Mouse (Mus musculus) mouse embryonic stem cell (cell line): Measurements from ENCODE around the gene Ahcy.
"Not testable (repeated sequence)": the region's sequence is repeated elsewhere in the genome, so short reads cannot be mapped to it uniquely, and the experiment has no call there.

Experiments
- in situ Hi-C, 2 experiments: fragments of 300-500 bp; cut with MboI; formaldehyde crosslinking; loops; 1 replicate in 1 of 2; 3 replicates in 1 of 2; pipeline ENCODE4 v1.14.3; 2019 to 2020; ENCODE audit warnings: low sequenced_read_pairs in 2 of 2, low pct_unique_long_range_greater_than_20kb in 1 of 2, mixed read lengths in 1 of 2; ENCODE audit not compliant: unreplicated experiment in 1 of 2

Gene Ahcy

DNA sequence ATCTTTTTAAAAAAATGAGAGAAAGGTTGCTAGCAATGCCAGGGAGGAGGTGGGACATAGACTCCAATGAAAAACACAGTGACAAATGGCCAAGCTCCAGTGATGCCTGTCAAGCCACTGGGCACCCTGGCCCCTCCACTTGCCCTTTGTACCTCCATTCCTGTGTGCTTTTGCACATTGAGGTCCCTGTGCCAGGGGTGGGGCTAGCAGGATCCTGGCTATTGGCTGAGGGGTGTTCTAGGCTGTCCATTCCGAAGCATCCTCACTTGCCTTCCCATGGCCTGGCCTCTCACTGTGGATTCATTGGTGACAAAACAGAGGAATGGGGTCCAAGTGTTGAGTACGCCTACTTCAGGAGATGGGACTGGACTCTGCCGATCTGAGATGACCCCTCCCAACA lies 6.8 kb upstream of the Ahcy start:
- in situ Hi-C loops = loop anchor here (10.0 to 25.0 kb wide), 3 partner anchors 104 to 194 kb away; partner anchors contain the start of gene Map1lc3a (in 1 of the 2)

DNA sequence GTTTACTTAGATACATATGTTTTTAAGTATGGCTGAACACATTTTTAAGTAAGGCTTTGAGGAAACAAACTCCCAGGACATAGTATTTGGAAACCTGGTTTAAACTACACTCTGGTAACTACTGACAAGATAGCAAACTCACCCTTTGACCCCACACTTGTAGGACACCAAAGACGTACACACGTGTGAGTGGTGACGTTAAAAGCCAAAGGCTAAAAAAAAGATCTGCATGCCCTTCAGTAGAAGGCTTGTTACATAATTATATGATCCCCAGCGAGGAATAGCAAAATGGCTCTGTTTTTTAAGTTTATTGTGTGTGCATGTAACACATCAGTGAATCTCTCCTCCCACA lies 5.9 kb upstream of the Ahcy start:
- in situ Hi-C loops = loop anchor here (10.0 to 25.0 kb wide), 3 partner anchors 105 to 195 kb away; partner anchors contain the start of gene Map1lc3a (in 1 of the 2)

DNA sequence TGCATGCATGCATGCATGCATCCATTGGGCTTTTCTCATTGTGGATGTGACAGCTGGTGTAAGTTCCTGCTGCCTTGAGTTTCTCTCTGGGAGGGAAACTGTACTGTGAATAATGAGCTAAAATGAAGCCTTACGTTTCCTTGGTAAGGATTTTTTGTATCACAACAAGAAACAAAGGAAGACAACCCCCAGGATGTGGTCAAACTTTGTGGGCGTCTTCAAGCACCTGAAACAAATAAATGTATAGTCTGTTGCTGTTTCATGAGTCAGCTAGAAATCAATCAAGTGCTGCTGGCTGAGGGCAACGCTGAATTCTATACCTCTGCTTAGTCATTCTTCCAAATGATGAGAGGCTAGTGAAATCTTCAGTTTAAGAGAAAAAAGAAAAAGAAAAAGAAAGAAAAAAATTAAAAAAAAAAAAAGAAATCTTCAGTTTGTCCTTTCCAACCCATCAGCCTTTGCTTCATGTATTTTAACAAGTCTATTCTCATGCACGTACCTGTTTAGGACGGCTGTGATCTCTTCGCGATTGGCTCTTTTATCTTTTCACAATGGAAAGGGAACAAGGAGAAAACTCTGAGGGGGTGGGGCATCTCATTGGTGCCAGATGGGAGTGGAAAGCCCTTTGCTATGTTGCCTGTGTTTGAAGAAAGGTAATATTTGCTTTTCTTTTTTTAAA lies 5.3 kb upstream of the Ahcy start:
- in situ Hi-C loops = loop anchor here (10.0 to 25.0 kb wide), 3 partner anchors 105 to 195 kb away; partner anchors contain the start of gene Map1lc3a (in 1 of the 2)

DNA sequence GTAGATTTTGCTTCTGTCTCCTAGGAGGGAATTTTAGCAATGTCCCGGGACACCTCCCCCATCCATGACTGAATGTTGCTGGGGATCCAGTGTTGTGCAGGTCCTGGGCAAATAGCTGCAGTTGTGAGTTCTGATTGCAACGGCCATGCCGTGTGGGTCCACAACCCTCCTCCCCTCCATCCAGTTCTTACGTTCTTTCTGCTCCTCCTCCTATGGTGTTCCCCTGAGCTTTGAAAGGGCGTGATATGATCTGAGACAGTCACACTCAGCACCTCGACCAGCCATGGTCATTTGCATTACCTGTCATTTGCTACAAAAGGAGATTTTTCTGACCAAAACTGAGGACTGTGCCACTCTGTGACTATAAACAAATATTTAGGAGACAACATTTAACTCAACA lies 1.4 kb upstream of the Ahcy start:
- in situ Hi-C loops = loop anchor here in 1 of 2 experiments (25.0 kb wide), 1 partner anchor 112 kb away; no protein-coding TSS in a partner anchor

DNA sequence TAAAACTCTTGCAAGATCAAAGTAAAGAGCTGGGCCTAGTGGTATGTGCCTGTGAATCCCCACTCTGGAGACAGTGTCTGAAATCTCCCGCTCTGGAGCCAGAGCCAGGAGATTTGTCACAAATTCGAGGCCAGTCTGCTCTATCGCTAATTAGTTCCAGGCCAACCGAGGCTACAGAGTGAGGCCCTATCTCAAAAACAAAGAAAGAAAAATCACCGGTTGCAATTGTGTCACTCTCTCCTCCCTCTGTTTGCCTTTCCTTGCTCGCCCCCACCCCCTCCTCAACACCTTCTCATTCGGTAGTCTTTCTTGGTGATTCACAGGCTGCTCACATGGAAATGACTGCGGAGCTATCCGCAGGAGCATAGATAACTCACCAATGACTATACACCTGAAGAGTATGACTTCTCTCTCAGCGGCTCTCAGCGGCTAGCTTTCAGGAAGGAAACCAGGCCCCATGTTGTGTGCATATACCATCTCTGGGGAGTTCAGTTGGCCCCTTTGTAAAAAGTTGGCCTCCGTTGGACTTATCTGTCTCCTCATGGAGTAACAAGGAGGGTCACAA lies 551 bp upstream of the Ahcy start:
- in situ Hi-C loops = loop anchor here in 1 of 2 experiments (25.0 kb wide), 1 partner anchor 112 kb away; no protein-coding TSS in a partner anchor

DNA sequence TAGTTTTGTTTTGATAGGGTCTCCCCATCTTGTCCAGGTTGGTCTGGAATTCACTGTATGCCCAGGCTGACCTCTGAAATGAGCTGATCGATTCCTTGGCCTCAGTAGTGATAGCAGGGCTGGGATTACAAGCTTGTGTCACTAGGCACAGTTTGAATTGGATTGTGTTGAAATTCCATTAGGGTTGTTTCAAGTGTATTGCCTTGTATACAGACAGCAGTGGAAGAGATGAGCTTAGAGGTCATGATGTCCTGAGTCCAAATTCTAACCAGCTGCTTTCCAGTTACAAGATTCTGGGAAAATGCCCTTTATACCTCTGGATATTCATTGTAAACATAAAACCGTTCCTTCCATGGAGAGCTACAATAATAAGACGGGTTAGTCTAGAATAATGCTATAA lies 950 bp downstream of the Ahcy start:
- in situ Hi-C loops = no loop called here

DNA sequence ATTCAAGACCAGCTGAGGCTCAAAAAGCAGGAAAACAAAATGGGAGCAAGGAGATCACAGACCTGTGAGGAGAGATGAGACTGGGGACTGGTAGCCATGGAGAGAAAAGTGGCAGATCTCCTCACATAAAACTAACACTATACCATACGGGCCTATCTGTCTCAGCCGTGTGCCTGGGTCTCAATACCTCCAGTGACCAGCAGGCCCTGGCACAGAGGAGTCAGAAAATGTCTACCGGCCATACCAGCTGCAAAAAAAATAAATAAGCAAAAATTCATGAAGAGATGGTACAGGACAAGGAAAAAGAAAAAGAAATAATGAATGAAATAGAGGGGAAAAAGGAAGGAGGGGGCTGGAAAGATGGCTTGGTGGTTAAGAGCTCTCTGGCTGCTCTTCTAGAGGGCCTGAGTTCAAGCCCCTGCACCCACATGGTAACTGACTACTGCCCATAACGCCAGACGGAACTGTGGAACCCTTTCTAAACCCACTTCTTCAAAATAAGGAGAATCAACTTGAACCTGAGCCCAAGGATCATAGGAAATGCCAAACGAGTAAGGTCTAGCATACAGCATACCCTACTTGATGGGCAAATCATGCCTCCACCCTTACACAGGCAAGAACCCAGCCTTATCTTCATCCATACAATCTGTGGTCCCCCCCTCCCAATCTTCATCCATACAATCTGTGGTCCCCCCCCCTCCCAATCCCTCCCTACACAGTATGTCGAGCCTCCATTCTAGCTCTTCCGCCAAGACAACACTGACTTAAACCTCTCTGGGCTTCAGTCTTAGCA lies 1.7 kb downstream of the Ahcy start:
- in situ Hi-C loops = no loop called here

DNA sequence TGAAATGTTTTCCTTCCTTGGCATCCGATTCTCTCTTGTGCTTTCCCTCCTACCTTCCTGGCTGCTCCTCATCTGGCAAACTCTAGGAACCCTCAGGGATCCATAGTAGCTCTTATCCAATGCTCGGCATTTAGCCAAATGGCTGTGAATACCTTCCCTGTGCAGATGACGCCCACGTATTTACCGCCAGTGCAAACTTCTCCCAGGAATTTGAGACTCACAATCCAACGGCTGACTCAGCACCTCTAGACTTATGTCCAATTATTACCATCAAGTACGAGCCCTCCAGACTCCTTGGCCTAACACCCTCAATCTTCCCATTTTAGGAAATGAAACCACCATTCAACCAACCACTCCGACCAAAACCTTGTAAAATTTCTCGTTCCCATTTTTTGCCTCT lies 3.3 kb downstream of the Ahcy start:
- in situ Hi-C loops = no loop called here

DNA sequence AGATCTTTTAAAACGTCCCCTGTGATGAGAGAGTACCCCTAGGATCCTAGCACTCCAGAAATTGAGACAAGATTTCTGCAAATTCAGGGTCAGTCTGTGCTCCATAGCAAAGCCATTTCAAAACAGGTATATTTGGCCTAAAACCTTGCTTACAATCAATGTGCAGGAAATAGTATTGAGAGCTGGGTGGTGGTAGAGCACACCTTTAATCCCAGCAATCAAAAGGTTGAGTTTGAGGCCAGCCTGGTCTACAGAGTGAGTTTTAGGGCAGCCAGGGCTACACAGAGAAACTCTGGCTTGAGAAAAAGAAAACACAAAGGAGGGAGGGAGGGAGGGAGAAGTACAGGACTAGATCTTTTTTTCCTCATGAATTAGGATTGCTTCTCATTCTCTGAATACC lies 16.9 kb downstream of the Ahcy start:
- in situ Hi-C loops = no loop called here

DNA sequence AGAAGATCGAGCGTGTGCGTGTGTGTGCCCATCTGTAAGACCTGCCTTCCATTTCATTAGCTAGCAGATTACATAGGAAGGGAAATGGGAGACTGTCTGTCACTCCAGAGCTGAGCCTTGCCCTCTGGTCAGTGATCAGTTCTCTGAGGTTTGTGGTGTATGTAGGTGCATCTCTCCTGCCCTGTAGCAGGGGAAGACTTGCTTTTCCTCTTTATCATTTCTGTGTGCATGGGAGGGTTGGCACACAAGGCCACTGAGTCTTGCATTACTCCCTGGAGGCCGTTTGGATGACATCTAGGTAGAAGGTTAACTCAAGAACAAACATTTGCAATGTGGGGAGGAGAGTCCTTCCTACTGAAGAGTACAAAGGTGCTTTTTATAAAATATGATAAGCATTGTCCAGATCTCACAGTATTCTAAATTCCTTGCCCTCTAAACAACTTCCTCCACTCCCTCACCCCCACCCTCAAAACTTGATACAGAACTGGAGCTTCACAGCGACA lies 18.2 kb downstream of the Ahcy start:
- in situ Hi-C loops = no loop called here

DNA sequence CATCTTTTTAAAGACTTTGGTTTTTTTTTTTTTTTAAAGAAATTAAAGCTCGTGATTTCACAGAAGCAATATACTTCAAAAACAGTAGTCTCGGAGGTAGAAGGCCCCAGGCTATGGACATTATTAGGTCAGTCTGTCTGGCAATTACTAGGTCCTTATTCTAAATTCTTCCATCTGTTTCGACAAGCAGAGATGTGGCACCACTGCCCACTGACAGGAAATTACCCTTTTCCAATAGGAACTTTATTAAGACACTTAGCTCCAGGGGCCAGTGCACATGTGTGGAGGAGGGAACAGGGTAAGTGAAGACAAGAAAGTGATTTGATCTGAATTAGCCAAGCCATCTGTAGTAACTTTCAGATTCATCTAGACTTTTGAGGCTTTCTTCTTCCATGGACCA lies 19.6 kb downstream of the Ahcy start:
- in situ Hi-C loops = no loop called here

DNA sequence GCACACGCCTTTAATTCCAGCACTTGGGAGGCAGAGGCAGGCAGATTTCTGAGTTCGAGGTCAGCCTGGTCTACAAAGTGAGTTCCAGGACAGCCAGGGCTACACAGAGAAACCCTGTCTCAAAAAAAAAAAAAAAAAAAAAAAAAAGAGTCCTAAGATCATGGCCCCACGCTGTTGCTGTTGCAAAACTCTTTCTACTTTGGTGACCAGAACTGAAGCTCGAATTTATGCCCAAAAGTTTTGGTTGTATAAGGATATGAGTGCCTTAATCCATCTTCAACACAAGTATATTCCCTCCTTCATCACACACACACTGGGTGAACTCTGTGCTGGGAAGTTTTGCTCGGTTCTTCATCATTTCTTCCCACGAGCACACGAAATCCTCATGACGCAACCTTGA lies 20.8 kb downstream of the Ahcy start:
- in situ Hi-C loops = not testable (repeated sequence)

DNA sequence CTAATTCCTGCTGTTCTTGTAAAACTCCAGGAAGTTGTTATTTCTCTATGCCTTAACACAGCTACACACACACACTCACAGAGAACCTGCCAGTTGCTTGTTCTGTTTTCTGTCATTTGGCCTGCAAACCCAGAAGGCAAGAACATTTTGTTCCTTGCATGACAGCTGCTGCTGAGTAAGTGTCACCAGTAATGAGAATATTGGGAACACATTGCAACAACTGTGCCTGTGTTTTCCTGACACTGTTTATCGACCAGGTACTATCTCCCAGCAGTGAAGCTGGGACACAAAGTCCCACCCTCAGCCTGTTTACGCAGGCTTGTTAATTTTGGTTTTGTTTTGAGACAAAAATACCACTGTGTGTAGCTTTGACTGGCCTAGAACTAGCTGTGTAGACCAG lies 21.6 kb downstream of the Ahcy start:
- in situ Hi-C loops = no loop called here

DNA sequence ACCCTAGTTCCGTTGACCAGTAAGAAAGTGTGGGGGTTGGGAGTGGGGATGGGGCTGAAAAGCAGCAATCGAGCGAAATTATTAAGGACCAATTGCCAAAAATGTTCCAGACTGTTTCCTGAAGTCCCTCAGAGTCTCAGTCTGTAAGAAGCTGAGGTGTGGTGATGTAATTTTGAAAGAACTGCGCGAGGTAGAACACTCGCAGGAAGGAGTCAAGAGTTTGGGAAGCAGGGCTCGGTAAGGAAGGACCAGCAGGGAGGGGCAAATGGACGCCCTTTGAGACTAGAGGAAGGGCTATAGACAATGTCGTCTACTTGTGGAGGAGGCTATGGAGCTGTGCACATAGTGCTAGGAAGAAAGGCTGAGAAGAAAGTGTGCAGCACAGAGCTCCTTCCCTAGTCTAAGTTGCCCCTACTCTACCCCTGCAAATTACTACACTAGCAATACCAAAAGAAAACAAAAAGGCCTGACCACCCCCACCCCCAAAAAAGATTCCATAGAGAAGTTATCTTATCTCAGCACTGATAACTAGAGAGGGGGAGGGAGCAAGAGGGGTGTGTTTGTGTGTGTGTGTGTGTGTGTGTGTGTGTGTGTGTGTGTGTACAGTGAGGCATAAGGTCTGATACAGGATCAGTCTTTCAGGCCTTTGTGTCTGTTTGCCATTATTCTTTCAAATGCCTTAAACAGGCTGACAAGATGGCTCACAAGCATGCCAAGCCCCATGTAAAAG lies 22.5 kb downstream of the Ahcy start:
- in situ Hi-C loops = no loop called here

DNA sequence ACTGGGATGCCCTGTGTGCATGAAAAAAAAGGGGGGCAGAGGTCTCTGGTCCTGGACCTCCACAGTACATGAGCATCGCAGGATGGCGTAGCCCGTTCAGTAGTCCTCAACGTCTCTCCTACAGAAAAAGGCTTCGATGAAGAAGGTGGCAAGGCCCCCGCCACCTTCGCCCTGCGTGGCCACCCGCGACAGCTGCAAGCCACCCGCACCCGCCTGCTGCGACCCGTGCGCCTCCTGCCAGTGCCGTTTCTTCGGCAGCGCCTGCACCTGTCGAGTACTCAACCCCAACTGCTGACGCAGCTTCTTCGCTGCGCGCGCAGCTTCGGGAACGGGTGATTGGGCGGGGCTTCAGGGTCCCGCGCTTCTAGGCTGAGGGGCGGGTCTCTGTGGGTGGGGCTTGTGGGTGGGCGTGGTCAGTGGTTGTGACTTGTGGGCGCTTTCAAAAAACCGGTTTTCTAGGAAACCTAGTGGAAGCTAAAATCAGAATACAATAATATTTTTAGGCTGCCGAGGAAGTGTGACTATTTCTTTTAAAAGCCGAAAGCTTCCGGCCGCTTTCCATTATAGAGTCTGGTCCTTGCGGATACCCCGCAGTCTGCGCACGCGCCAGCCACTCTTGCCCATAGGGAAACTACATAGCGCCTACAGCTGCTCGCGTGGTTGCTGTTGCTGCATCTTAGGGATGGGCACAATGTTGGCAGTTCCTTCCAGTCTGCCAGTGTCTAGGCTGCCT lies 23.6 kb downstream of the Ahcy start:
- in situ Hi-C loops = no loop called here

DNA sequence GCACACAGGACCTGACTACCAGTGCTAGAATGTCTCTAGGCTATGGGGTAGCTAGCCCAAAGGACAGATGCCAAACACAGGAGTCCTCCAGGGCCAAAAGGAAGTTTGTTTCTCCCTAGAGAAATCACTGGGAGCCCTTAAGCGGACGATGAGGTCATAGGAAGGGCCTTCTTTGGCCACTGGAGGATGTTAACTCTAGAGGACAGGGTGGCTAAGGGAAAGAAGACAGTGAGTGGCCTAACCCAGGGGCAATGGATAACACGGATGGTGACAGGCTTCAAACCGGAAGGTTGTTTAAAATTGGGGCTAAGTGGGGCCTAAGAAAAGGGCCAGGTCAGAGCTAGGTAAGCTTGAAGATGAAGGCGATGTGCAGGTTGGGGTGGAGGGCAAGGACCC lies 24.2 kb downstream of the Ahcy start:
- in situ Hi-C loops = no loop called here

DNA sequence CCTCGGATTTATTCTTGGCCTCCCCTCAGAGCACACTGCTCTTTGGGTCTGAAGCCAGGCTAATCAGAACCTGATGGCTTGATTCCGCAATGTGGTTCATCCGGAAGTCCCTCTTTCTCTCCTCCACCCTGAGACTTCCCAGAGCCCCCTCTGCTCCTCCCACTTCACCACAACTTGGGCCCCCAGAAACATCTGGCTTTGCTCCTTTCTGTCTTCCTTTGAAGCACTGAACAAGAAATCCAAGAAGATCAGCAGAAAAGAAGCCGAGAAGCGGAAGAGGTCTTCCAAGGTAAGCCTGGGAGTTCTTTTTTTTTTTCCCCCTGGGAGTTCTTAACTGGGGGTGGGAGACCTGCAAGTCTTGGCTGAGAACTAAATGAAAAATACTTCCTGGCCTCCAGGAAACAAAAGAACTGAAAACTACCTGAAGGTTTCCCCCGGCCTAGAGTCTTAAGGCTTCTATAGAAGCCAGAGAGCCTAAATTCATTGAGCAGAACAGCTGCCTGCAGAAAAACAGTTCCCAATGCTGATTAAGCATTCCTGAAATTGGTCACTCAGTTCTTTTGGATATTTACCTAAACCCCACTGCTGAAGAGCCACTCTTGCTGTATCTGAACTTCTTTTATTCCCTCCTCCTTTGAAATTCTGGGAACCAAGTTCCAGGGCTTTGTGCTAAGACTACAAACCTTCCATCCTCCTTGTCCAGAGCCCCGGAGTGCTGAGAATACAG lies 26.7 kb downstream of the Ahcy start:
- in situ Hi-C loops = loop anchor here in 1 of 2 experiments (10.0 kb wide), 1 partner anchor 53 kb away; no protein-coding TSS in a partner anchor
